Mouse (Mus musculus) limb, embryonic 15.5 days (tissue): ENCODE results near the gene Pla2g2c. TPM values are rescaled to one million over a fixed set of nuclear protein-coding genes. Genes with fewer than 3 reads are reported as not detected.
A peak's percentile ranks its signal among the peaks of the same experiment; 100 is the strongest.

ENCODE experiments used
- ATAC-seq: fragments of 200-750 bp; cut with Nextera tagmentation; 2 replicates; pipeline ENCODE4 v1.8.0; 2017; ENCODE audit warnings: low read depth, moderate TSS enrichment; ENCODE audit not compliant: insufficient number of reproducible peaks, low FRiP score, low TSS enrichment
- H3K27ac ChIP-seq: fragments of 300-500 bp; sonication (generic); 2 replicates; pipeline ENCODE4 v1.5.1; 2015; ENCODE audit warnings: moderate library complexity, mild to moderate bottlenecking, inconsistent platforms
- H3K27me3 ChIP-seq: fragments of 300-500 bp; sonication (generic); 2 replicates; pipeline ENCODE4 v1.6.1; 2015; ENCODE audit warnings: inconsistent platforms
- H3K36me3 ChIP-seq: fragments of 300-500 bp; sonication (generic); 2 replicates; pipeline ENCODE4 v1.6.1; 2015; ENCODE audit warnings: inconsistent platforms
- H3K4me1 ChIP-seq: fragments of 300-500 bp; sonication (generic); 2 replicates; pipeline ENCODE4 v1.6.1; 2015; ENCODE audit warnings: inconsistent platforms
- H3K4me2 ChIP-seq: fragments of 300-500 bp; sonication (generic); 2 replicates; pipeline ENCODE4 v1.6.1; 2015; ENCODE audit warnings: mild to moderate bottlenecking, inconsistent platforms
- H3K4me3 ChIP-seq: fragments of 300-500 bp; sonication (generic); 2 replicates; pipeline ENCODE4 v1.5.1; 2015; ENCODE audit warnings: mild to moderate bottlenecking, inconsistent platforms
- H3K9ac ChIP-seq: fragments of 300-500 bp; sonication (generic); 2 replicates; pipeline ENCODE4 v1.6.1; 2015; ENCODE audit warnings: inconsistent platforms
- H3K9me3 ChIP-seq: fragments of 300-500 bp; sonication (generic); 2 replicates; pipeline ENCODE4 v1.6.1; 2016; ENCODE audit warnings: inconsistent platforms
- WGBS: fragments of 180-500 bp; shearing (Covaris S2); methylation state at CpG from one replicate; pipeline ENCODE4 v1.1.7; 2015; 5-methylcytosine and 5-hydroxymethylcytosine counted together
- polyA plus RNA-seq: library from polyadenylated mRNA; unstranded; fragments of >200 nt; fragmentation: Nextera tagmentation; extraction: Ambion mirVana; gene quantifications from 2 replicates; pipeline ENCODE4 v1.2.1, GENCODE M21; 2015

Pla2g2c gene
- polyA plus RNA-seq, 1 experiment from 2014 or later: not detected

DNA sequence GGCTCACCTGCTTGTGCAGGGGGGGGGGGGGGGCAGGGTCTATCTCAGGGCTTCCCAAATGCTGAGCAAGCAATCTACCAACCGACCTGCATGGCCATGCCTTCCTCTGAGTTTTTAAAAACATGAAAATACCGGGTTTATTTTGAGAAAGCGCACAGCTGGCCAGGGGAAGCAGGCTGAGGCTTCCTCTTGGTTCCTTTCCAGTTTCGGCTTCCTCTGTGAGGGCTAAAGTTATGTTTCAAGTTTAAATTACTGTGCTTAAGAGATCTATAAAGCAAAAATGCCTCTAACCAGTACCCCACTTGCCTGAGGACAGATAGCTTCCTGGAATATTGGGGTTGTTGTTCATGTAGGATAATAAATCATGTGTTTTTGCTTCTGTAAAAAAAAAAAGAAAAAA is 61.5 kb downstream of the Pla2g2c start:
- Histone ChIP-seq H3K4me1 (peaks cover 7% of the 10 kb centered on the region; the same call in 1 of the 2 replicates), H3K9ac (no peak overlapping the region), H3K4me3 (no peak overlapping the region), H3K9me3 (no peaks in the 10 kb centered on the region), H3K27ac (0 out of 2 replicates have a peak overlapping the region, but pooled peaks have one; percentile 27), H3K27me3 (no peaks in the 10 kb centered on the region), H3K4me2 (no peak overlapping the region), H3K36me3 (no peaks in the 10 kb centered on the region)
- WGBS: 30% methylated on average over 4 of the region's 4 CpGs
- no peak for ATAC-seq

DNA sequence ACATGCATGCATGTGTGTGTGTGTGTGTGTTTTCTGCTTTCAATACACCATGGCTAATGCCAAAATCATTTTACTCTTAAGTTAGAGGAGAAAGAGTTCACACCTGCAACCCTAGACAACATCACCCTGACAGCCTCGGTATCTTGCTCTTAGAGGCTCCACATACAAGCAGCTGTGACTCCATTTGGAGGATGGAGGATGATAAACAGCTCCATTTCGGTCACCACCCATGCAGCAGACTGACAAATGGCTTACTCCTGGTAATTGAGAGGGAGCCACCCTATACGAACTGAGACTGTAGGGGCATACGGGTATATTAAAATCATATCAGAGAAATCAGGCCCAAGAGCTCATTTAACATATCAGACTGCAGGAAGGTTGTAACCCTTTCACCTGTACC is 63.8 kb downstream of the Pla2g2c start:
- Histone ChIP-seq H3K9me3 (no peaks in the 10 kb centered on the region), H3K27ac (no peak overlapping the region), H3K4me2 (no peak overlapping the region), H3K27me3 (no peaks in the 10 kb centered on the region), H3K9ac (no peak overlapping the region), H3K36me3 (no peaks in the 10 kb centered on the region), H3K4me1 (peaks cover 12% of the 10 kb centered on the region; the same call in 1 of the 2 replicates), H3K4me3 (no peak overlapping the region)
- ATAC-seq: no peak
- WGBS: 71% methylated on average over 4 of the region's 4 CpGs

DNA sequence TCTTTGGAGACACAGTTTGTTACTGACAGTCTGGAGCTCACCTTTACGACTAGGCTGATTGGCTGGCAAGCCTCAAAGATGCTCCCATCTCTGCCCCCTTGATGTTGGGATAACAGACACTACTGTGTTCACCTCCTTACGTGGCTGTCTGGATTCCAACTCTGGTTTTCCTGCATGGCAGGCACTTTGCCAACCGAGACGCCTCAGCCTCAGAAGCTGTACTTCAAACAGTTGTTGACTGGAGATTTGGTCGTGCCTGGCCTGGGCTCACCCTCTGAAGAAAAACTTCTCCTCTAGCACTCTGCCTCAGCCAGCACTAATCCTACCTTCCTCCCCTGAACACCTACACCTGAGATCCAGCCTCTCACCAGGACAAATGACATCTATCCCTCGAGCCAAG is 66.9 kb downstream of the Pla2g2c start:
- no peaks in the 10 kb centered on the region for H3K36me3 ChIP-seq
- ATAC-seq: no peak
- no peak overlapping the region for H3K4me2 ChIP-seq
- peaks cover 7% of the 10 kb centered on the region; the same call in 1 of the 2 replicates for H3K4me1 ChIP-seq
- no peaks in the 10 kb centered on the region for H3K27me3 ChIP-seq
- H3K9me3 ChIP-seq: no peaks in the 10 kb centered on the region
- no peak overlapping the region for H3K9ac ChIP-seq
- WGBS: 42% methylated on average over 6 of the region's 6 CpGs
- H3K27ac ChIP-seq: 0 out of 2 replicates have a peak overlapping the region, but pooled peaks have one; percentile 40
- no peak overlapping the region for H3K4me3 ChIP-seq

DNA sequence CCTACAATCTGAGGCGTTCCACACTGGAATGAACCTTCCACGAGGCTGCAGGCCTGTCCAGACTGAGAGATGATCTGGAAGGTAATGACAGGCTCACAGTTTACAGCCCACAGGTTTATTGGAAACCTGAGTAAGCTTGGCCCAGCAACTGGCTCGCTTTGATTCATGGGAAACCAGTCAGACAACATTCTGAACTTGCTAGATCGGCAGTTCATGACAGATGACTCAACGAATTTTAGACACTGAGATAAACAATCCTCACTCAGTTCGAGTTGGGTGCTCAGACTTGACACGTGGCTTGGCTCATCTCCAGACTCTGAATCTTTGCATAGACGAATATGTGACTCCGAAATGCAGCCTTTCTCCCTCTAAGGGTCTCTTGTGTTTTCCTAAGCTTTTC is 68.0 kb downstream of the Pla2g2c start:
- no peak overlapping the region for H3K4me3 ChIP-seq
- H3K27ac ChIP-seq: 0 out of 2 replicates have a peak overlapping the region, but pooled peaks have one; percentile 40
- H3K36me3 ChIP-seq: no peaks in the 10 kb centered on the region
- H3K4me1 ChIP-seq: peaks cover 13% of the 10 kb centered on the region
- no peaks in the 10 kb centered on the region for H3K9me3 ChIP-seq
- no peak for ATAC-seq
- 33% methylated on average over 9 of the region's 9 CpGs for WGBS
- H3K4me2 ChIP-seq: no peak overlapping the region
- no peaks in the 10 kb centered on the region for H3K27me3 ChIP-seq
- no peak overlapping the region for H3K9ac ChIP-seq

DNA sequence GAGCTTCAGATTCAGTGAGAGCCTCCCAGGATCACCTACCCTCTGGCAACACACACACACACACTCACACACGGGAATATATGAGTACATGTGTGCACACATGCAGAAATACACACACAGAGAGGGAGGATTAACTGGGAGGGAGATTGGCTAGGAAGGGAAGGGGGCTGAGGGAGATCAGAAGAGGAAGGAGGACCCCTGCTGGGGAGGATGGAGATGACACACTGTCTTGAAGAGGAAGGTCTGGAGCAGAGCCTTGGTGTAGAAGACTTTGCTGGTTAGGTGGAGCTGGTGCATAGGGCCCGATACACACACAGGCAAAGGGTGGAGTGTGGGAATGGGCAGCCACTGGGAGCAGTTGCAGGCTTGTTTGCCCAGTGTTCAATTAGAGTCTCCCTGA is 68.7 kb downstream of the Pla2g2c start:
- H3K4me1 ChIP-seq: peaks cover 13% of the 10 kb centered on the region
- H3K9ac ChIP-seq: no peak overlapping the region
- H3K27ac ChIP-seq: 0 out of 2 replicates have a peak overlapping the region, but pooled peaks have one; percentile 38
- H3K9me3 ChIP-seq: no peaks in the 10 kb centered on the region
- ATAC-seq: no peak
- H3K4me3 ChIP-seq: no peak overlapping the region
- 39% methylated on average over 2 of the region's 2 CpGs for WGBS
- H3K36me3 ChIP-seq: no peaks in the 10 kb centered on the region
- no peak overlapping the region for H3K4me2 ChIP-seq
- H3K27me3 ChIP-seq: no peaks in the 10 kb centered on the region

DNA sequence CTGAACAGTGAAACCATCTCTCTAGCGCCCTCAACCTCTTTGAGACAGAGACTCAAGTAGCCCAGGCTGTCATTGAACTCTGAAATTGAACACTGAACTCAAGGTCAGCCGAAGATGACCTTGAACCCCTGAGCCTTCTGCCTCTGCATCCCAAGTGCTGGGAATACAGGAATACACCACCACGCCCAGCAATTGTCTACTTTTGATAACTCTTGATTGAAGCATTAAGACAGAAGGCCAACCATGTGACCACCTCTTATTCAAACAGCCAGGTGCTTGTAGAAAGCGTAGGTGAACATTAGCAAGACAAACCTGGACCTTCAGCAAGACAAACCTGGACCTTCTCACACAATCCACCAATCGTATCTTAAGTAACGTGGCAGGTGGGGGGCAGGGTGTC is 69.8 kb downstream of the Pla2g2c start:
- WGBS: 89% methylated on average over 6 of the region's 6 CpGs
- Histone ChIP-seq H3K9me3 (no peaks in the 10 kb centered on the region), H3K9ac (no peak overlapping the region), H3K27ac (no peak overlapping the region), H3K36me3 (no peaks in the 10 kb centered on the region), H3K27me3 (no peaks in the 10 kb centered on the region), H3K4me3 (no peak overlapping the region), H3K4me1 (peaks cover 13% of the 10 kb centered on the region), H3K4me2 (no peak overlapping the region)
- ATAC-seq: no peak

Other genes starting within 250 kb of the Pla2g2c start
- gene Vwa5b1, start 88.9 kb upstream of the Pla2g2c start, polyA plus RNA-seq: 0.08 and 0.11 TPM in 2 replicates
- gene Ubxn10, start 12.4 kb downstream of the Pla2g2c start, polyA plus RNA-seq: 0.43 and 0.54 TPM in 2 replicates
- 60.8 and 64.7 TPM in 2 replicates for gene Pla2g2f, start 32.8 kb downstream of the Pla2g2c start, polyA plus RNA-seq
- 0.26 and 0.51 TPM in 2 replicates for gene Pla2g2d, start 50.9 kb downstream of the Pla2g2c start, polyA plus RNA-seq
- 1.3 and 1.7 TPM in 2 replicates for gene Pla2g5, start 138.7 kb downstream of the Pla2g2c start, polyA plus RNA-seq
- not detected in 2 replicates for gene Gm13030, start 149.2 kb downstream of the Pla2g2c start, polyA plus RNA-seq
- not detected in 2 replicates for gene Pla2g2e, start 153.2 kb downstream of the Pla2g2c start, polyA plus RNA-seq
- gene Otud3, start 189.2 kb downstream of the Pla2g2c start, polyA plus RNA-seq: 2.6 and 2.8 TPM in 2 replicates
- gene Rnf186, start 242.3 kb downstream of the Pla2g2c start, polyA plus RNA-seq: 0.19 and 0.32 TPM in 2 replicates
- 5.3 and 5.5 TPM in 2 replicates for gene Tmco4, start 248.1 kb downstream of the Pla2g2c start, polyA plus RNA-seq